Mouse (Mus musculus) retina, adult 2 months (tissue): ENCODE measurements around the gene Gbp8.
"Not testable (repeated sequence)": the region's sequence is repeated elsewhere in the genome, so short reads cannot be mapped to it uniquely, and the experiment has no call there.

Source experiments
- DNase-seq: peaks from one replicate; pipeline ENCODE4 v3.0.0-alpha.2; 2012; ENCODE audit warnings: low read depth, low spot score

Gene Gbp8

GRCm38 (mm10) chr5:105060224-105060623 lies 79.1 kb downstream of the Gbp8 start:
- no peak for DNase-seq

DNA sequence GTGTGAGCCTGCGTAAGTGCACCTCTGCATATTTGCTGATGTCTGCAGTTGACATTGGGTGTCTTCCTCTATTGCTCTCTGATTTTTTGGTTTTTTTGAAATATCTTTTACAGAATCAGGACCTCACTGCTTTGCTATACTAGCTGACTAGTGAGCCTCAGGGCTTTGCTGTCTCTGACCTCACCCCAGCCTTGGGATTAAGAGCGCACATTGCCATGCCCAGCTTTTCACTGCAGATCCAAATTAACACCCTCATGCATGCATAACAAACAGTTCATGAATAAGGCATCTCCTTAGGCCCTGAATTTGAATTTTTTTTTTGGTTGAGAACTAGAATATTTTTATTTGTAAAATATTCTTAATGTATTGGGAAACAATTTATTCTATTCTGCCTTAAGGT lies 84.1 kb downstream of the Gbp8 start:
- DNase-seq, result no peak

DNA sequence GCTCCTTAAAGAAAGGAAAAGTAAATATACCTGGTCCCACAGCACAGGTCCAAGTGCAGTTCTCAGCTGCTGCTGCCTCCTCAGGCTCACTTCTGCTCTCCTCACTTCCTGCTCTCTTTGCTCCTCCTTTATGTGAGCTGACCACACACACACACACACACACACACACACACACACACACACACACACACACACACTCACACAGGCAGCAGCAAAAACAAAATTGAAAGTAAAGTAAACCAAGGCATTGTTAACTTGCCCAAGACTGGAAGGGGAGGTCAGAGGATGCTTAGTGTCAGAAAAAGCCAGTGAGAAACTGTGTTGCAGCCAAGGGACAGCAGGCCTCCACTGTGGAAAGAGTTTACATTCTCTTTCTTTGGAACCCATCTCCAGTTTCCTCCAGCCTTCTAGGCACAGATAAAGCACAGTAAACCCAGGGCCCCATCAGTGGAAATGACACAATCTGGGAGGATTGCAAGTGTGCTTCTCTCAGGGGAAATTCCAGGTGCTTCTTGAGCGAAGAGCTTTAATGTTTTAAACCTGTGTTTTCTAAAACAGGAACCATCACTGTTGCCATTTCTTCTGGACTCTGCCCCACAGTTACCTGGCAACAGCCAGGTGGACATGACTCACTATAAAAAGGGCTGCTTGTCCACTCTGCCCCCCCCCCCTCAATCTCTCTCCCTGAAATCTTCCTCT lies 85.7 kb downstream of the Gbp8 start:
- DNase-seq, result not testable (repeated sequence)

DNA sequence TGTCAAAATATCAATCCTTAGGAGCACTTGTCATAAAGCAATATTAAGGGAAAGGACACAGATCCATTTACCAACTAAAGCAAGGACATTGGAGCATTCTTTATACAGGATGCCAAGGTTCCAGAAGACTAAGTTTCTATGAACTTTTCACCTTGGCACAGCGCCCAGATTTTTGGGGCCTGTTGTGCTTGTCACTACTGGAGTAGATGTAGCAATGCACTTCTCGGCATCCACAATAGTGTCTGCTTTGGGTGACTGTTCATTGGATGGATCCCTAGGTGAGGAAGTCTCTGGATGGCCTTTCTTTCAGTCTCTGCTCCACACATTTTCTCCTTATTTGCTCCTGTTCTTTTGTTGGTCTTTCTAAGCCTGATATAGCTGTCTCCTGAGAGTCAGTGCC lies 107.0 kb downstream of the Gbp8 start:
- DNase-seq, result no peak

- no peak for DNase-seq
These were observed 126.8 kb downstream of the Gbp8 start for GRCm38 (mm10) chr5:105012551-105012950.

DNA sequence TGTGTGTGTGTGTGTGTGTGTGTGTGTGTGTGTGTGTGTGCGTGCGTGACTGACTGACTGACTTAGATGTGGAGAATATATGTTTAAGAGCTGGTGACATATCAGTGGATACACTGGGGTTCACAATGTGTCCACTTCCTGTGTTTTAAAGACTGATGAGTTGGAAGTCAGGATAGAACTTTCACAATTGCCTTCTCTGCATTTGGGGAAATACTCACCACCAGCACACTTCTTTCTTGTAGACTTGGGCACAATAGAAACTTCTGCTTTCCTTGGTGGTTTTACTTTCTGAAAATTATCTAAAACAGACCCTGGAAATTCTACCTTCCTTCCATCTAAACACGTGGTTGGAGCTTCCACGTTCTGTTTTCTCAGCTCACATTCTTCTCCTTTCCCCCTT lies 127.8 kb downstream of the Gbp8 start:
- no peak for DNase-seq

DNA sequence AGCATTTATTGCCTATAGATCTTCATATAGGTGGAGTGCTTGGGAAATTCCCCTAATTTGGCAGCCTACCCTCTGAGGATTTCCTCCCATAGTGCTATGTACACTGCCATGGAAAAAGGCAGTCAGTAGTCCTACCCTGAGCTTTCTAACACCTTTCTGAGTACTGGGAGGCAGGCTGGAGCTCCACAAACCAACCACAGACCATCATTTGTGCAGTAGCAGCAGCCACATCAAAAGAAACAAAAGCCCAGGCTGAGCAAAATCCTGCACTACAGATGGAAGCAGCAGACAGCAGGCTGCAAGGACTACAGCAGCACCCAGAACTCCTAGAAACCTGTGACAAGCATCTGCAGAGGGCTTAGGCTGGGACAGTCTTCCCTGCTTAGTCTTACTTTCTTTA lies 129.0 kb downstream of the Gbp8 start:
- DNase-seq, result no peak

- DNase-seq, result no peak
These were observed 149.9 kb downstream of the Gbp8 start for GRCm38 (mm10) chr5:104989411-104989810.

- DNase-seq, result no peak
These were observed 151.3 kb downstream of the Gbp8 start for GRCm38 (mm10) chr5:104988000-104988399.

GRCm38 (mm10) chr5:104986706-104987105 lies 152.6 kb downstream of the Gbp8 start:
- peak; percentile 2 for DNase-seq

DNA sequence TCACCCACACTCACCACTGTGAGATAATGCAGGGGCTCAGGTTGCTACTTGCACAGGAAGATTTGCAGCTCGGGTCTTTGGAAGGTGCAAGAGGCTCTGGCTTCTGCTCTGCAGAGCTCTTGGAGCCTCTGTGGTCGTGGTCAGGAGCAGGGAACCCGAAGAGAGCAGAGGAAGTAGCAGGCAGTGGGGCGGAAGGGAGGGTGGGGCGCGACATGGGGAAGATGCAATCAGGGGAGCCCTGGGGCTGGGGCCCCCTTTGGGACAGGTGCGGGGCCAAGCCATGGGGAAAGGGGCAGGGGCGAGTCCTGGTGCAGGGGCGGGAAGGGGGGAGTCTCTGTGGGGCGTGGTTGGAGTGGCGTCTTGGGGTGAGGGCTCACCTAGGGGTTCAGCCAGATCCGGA lies 156.8 kb downstream of the Gbp8 start, which contains the start of gene Abcg3:
Gene Abcg3, minus strand, starts transcription at position 184 of the 400 bp plus-strand sequence.
- DNase-seq, result no peak

DNA sequence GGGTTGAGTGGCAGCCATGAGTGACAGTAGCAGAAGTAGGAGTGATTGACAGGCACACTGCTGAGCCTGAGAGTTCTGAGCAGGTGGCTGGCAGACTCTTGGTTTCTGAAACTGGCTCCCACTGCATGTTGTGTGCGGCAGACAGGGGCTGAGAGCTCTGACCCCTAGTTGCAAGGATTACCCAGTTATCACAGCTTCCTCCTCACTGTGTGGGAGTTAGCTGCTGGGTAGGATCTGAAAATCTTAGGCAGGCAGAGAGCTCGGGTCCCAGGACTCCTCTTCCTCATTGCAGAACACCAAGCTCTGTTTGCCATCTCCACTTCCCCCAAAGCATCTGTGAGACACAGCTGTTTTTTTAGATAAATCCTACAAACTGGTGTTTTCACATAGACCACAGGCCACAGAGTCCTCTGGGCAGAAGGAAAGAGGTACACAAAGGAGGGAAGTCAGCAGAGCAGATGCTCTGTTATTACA lies 160.3 kb downstream of the Gbp8 start:
- DNase-seq, result no peak
